Mouse (Mus musculus): ENCODE measurements around the gene Timm8b. TPM values are rescaled to one million over a fixed set of nuclear protein-coding genes. Genes with fewer than 3 reads are reported as not detected.

The Timm8b gene
- 198 and 212 TPM in 2 replicates for polyA plus RNA-seq (2015; fragmentation: Nextera tagmentation; extraction: Ambion mirVana)

- peak within 1 kb of the TSS; percentile 92 for H3K4me2 ChIP-seq (ENCODE audit: low read depth, low read length)
- H3K4me1 ChIP-seq (ENCODE audit: insufficient read depth) = peaks cover 27% of the 10 kb centered on the region
- under 1% methylated on average over 48 of the region's 48 CpGs for WGBS (ENCODE audit: insufficient replicate concordance)
- H3K36me3 ChIP-seq (replicated peaks; ENCODE audit: insufficient read depth, low read length) = peaks cover 34% of the 10 kb centered on the region
- no peaks in the 10 kb centered on the region for H3K27me3 ChIP-seq (ENCODE audit: insufficient read depth, low read length)
- H3K9ac ChIP-seq (replicated peaks) = peak within 1 kb of the TSS; percentile 93
- no peak for TF ChIP-seq CTCF (IDR thresholded peaks at IDR 0.05; ENCODE audit: low read depth)
- no peak for TF ChIP-seq EP300 (IDR thresholded peaks at IDR 0.05; ENCODE audit: low read depth)
- peak within 1 kb of the TSS; percentile 92 for H3K4me3 ChIP-seq (ENCODE audit: low read depth, low read length)
- ATAC-seq (peak; percentile 97), DNase-seq (peak; percentile 93)
- H3K9me3 ChIP-seq (ENCODE audit: low read length) = no peaks in the 10 kb centered on the region
- peak within 1 kb of the TSS; percentile 86 for H3K27ac ChIP-seq (ENCODE audit: low read depth)
These were observed at the start of gene Timm8b, which contains the start of gene Sdhd for GRCm38 (mm10) chr9:50603189-50603997. TSS of gene Timm8b (plus strand) at chr9:50603910. TSS of gene Sdhd (minus strand) at chr9:50603812.

- DNase-seq = peak; percentile 33
- Histone ChIP-seq H3K9ac (replicated peaks) (peak within 1 kb of the TSS; percentile 50), H3K4me3 (ENCODE audit: low read depth, low read length) (peak within 1 kb of the TSS; percentile 37)
These were observed 49.2 kb upstream of the Timm8b start, which contains the start of gene Il18 for GRCm38 (mm10) chr9:50554241-50555093. TSS of gene Il18 (plus strand) at chr9:50554827.

GRCm38 (mm10) chr9:50555094-50555446 lies 48.6 kb upstream of the Timm8b start, which contains the start of gene Bco2:
TSS of gene Bco2 (minus strand) at chr9:50555181.
- WGBS (ENCODE audit: insufficient replicate concordance) = 52% methylated on average over 2 of the region's 2 CpGs
- Histone ChIP-seq H3K36me3 (replicated peaks; ENCODE audit: insufficient read depth, low read length) (no peaks in the 10 kb centered on the region), H3K27ac (ENCODE audit: low read depth) (peak within 1 kb of the TSS; percentile 84), H3K4me2 (ENCODE audit: low read depth, low read length) (peak within 1 kb of the TSS; percentile 65), H3K9ac (replicated peaks) (peak within 1 kb of the TSS; percentile 50), H3K4me1 (ENCODE audit: insufficient read depth) (peaks cover 7% of the 10 kb centered on the region; the same call in 1 of the 2 replicates), H3K27me3 (ENCODE audit: insufficient read depth, low read length) (no peaks in the 10 kb centered on the region), H3K4me3 (ENCODE audit: low read depth, low read length) (peak within 1 kb of the TSS; percentile 37), H3K9me3 (ENCODE audit: low read length) (no peaks in the 10 kb centered on the region)
- ATAC-seq (peak; percentile 89), DNase-seq (no peak)
- TF ChIP-seq EP300 (IDR thresholded peaks at IDR 0.05; ENCODE audit: low read depth) = no peak
- no peak for TF ChIP-seq CTCF (IDR thresholded peaks at IDR 0.05; ENCODE audit: low read depth)

More at GRCm38 (mm10) chr9:50554241-50555093, 49.2 kb upstream of the Timm8b start, which contains the start of gene Il18:
- H3K4me1 ChIP-seq (ENCODE audit: insufficient read depth) = peaks cover 7% of the 10 kb centered on the region; the same call in 1 of the 2 replicates
- H3K27ac ChIP-seq (ENCODE audit: low read depth) = peak within 1 kb of the TSS; percentile 84
- H3K4me2 ChIP-seq (ENCODE audit: low read depth, low read length) = peak within 1 kb of the TSS; percentile 65
- no peaks in the 10 kb centered on the region for H3K27me3 ChIP-seq (ENCODE audit: insufficient read depth, low read length)
- no peaks in the 10 kb centered on the region for H3K9me3 ChIP-seq (ENCODE audit: low read length)
- peak; percentile 88 for ATAC-seq
- no peaks in the 10 kb centered on the region for H3K36me3 ChIP-seq (replicated peaks; ENCODE audit: insufficient read depth, low read length)
- TF ChIP-seq CTCF (IDR thresholded peaks at IDR 0.05; ENCODE audit: low read depth) (no peak), EP300 (IDR thresholded peaks at IDR 0.05; ENCODE audit: low read depth) (no peak)
- 28% methylated on average over 12 of the region's 12 CpGs for WGBS (ENCODE audit: insufficient replicate concordance)

- DNase-seq (no peak), ATAC-seq (peak; percentile 67)
- Histone ChIP-seq H3K4me2 (ENCODE audit: low read depth, low read length) (no peak within 1 kb of the TSS), H3K9ac (replicated peaks) (no peak within 1 kb of the TSS), H3K27me3 (ENCODE audit: insufficient read depth, low read length) (no peaks in the 10 kb centered on the region), H3K27ac (ENCODE audit: low read depth) (no peak within 1 kb of the TSS), H3K9me3 (ENCODE audit: low read length) (no peaks in the 10 kb centered on the region), H3K4me3 (ENCODE audit: low read depth, low read length) (no peak within 1 kb of the TSS), H3K36me3 (replicated peaks; ENCODE audit: insufficient read depth, low read length) (no peaks in the 10 kb centered on the region), H3K4me1 (ENCODE audit: insufficient read depth) (no peaks in the 10 kb centered on the region)
- TF ChIP-seq EP300 (IDR thresholded peaks at IDR 0.05; ENCODE audit: low read depth) (no peak), CTCF (IDR thresholded peaks at IDR 0.05; ENCODE audit: low read depth) (no peak)
- WGBS (ENCODE audit: insufficient replicate concordance) = 84% methylated on average over 38 of the region's 38 CpGs
These were observed 42.4 kb upstream of the Timm8b start, which contains the start of gene Tex12 for GRCm38 (mm10) chr9:50561145-50561917. TSS of gene Tex12 (minus strand) at chr9:50561325.

GRCm38 (mm10) chr9:50561918-50562360 lies 41.8 kb upstream of the Timm8b start:
- H3K9ac ChIP-seq (replicated peaks) = no peak overlapping the region
- no peak for DNase-seq
- ATAC-seq = no peak
- H3K4me2 ChIP-seq (ENCODE audit: low read depth, low read length) = no peak overlapping the region
- no peaks in the 10 kb centered on the region for H3K4me1 ChIP-seq (ENCODE audit: insufficient read depth)
- H3K9me3 ChIP-seq (ENCODE audit: low read length) = no peaks in the 10 kb centered on the region
- no peak overlapping the region for H3K4me3 ChIP-seq (ENCODE audit: low read depth, low read length)
- TF ChIP-seq EP300 (IDR thresholded peaks at IDR 0.05; ENCODE audit: low read depth) (no peak), CTCF (IDR thresholded peaks at IDR 0.05; ENCODE audit: low read depth) (no peak)
- H3K27me3 ChIP-seq (ENCODE audit: insufficient read depth, low read length) = no peaks in the 10 kb centered on the region
- H3K36me3 ChIP-seq (replicated peaks; ENCODE audit: insufficient read depth, low read length) = no peaks in the 10 kb centered on the region
- 70% methylated on average over 2 of the region's 2 CpGs for WGBS (ENCODE audit: insufficient replicate concordance)
- H3K27ac ChIP-seq (ENCODE audit: low read depth) = no peak overlapping the region
